Mouse (Mus musculus) intestine, postnatal 0 days (tissue): ENCODE results near the gene Hjurp. TPM values are rescaled to one million over a fixed set of nuclear protein-coding genes. Genes with fewer than 3 reads are reported as not detected.

ENCODE experiments used
- ATAC-seq: fragments of 200-750 bp; cut with Nextera tagmentation; 2 replicates; pipeline ENCODE4 v1.8.0; 2017; ENCODE audit warnings: mild to moderate bottlenecking, moderate TSS enrichment, moderate library complexity
- H3K27ac ChIP-seq: fragments of 300-500 bp; sonication (generic); 2 replicates; pipeline ENCODE4 v1.5.1; 2014; ENCODE audit warnings: mild to moderate bottlenecking, low read depth, low read length, moderate library complexity
- H3K27me3 ChIP-seq: fragments of 300-500 bp; sonication (generic); replicated peaks from 2 replicates; pipeline ENCODE4 v1.6.1; 2014; ENCODE audit warnings: low read length, mixed read lengths; ENCODE audit not compliant: control insufficient read depth, insufficient read depth
- H3K36me3 ChIP-seq: fragments of 300-500 bp; sonication (generic); 2 replicates; pipeline ENCODE4 v1.6.1; 2014; ENCODE audit warnings: mild to moderate bottlenecking, moderate library complexity; ENCODE audit not compliant: control insufficient read depth, insufficient read depth
- H3K4me1 ChIP-seq: fragments of 300-500 bp; sonication (generic); replicated peaks from 2 replicates; pipeline ENCODE4 v1.6.1; 2014; ENCODE audit warnings: antibody characterized with exemption, low read length, mixed read lengths; ENCODE audit not compliant: control insufficient read depth, insufficient read depth
- H3K4me2 ChIP-seq: fragments of 300-500 bp; sonication (generic); replicated peaks from 2 replicates; pipeline ENCODE4 v1.6.1; 2014; ENCODE audit warnings: low read depth, mild to moderate bottlenecking, moderate library complexity
- H3K4me3 ChIP-seq: fragments of 300-500 bp; sonication (generic); 2 replicates; pipeline ENCODE4 v1.5.1; 2014; ENCODE audit warnings: low read depth, low read length
- H3K9ac ChIP-seq: fragments of 300-500 bp; sonication (generic); 2 replicates; pipeline ENCODE4 v1.6.1; 2014; ENCODE audit warnings: mild to moderate bottlenecking, low read depth, low read length
- H3K9me3 ChIP-seq: fragments of 300-500 bp; sonication (generic); 2 replicates; pipeline ENCODE4 v1.6.1; 2016; ENCODE audit warnings: mixed run types; ENCODE audit not compliant: control insufficient read depth
- CTCF ChIP-seq: sonication (generic); IDR thresholded peaks from 2 replicates; pipeline ENCODE4 v1.5.1; 2016; ENCODE audit warnings: low read depth, mild to moderate bottlenecking, control low read depth, antibody characterized with exemption, moderate library complexity
- WGBS: fragments of 180-500 bp; shearing (Covaris S2); extraction: QIAGEN DNeasy Blood & Tissue Kit; methylation state at CpG from one replicate; pipeline ENCODE4 v1.1.7; 2014; 5-methylcytosine and 5-hydroxymethylcytosine counted together
- polyA plus RNA-seq: library from polyadenylated mRNA; unstranded; fragments of >200 nt; fragmentation: Nextera tagmentation; extraction: Ambion mirVana; gene quantifications from 2 replicates; pipeline ENCODE4 v1.2.1, GENCODE M21; 2015

Hjurp gene
- polyA plus RNA-seq, 1 experiment from 2014 or later, result 29.1 TPM

GRCm38 (mm10) chr1:88250023-88250422 is 27.4 kb downstream of the Hjurp start:
- Histone ChIP-seq H3K9me3 (peaks cover 43% of the 10 kb centered on the region), H3K4me3 (no peak overlapping the region), H3K4me1 (no peaks in the 10 kb centered on the region), H3K4me2 (no peak overlapping the region), H3K27ac (no peak overlapping the region), H3K36me3 (no peaks in the 10 kb centered on the region), H3K9ac (no peak overlapping the region), H3K27me3 (no peaks in the 10 kb centered on the region)
- ATAC-seq, result no peak
- no peak for TF ChIP-seq CTCF
- WGBS, result 78% methylated on average over 5 of the region's 5 CpGs

GRCm38 (mm10) chr1:88249596-88249995 is 27.8 kb downstream of the Hjurp start:
- no peaks in the 10 kb centered on the region for H3K27me3 ChIP-seq
- 80% methylated on average over 7 of the region's 7 CpGs for WGBS
- H3K9me3 ChIP-seq, result peaks cover 43% of the 10 kb centered on the region
- no peak for ATAC-seq
- no peak for TF ChIP-seq CTCF
- no peak overlapping the region for H3K27ac ChIP-seq
- H3K9ac ChIP-seq, result no peak overlapping the region
- H3K4me2 ChIP-seq, result no peak overlapping the region
- H3K36me3 ChIP-seq, result no peaks in the 10 kb centered on the region
- H3K4me1 ChIP-seq, result no peaks in the 10 kb centered on the region
- H3K4me3 ChIP-seq, result no peak overlapping the region

GRCm38 (mm10) chr1:88248658-88249057 is 28.8 kb downstream of the Hjurp start:
- no peak overlapping the region for H3K4me2 ChIP-seq
- no peaks in the 10 kb centered on the region for H3K27me3 ChIP-seq
- H3K36me3 ChIP-seq, result no peaks in the 10 kb centered on the region
- no peak overlapping the region for H3K4me3 ChIP-seq
- 64% methylated on average over 4 of the region's 4 CpGs for WGBS
- peaks cover 43% of the 10 kb centered on the region for H3K9me3 ChIP-seq
- H3K27ac ChIP-seq, result no peak overlapping the region
- no peaks in the 10 kb centered on the region for H3K4me1 ChIP-seq
- TF ChIP-seq CTCF, result no peak
- no peak overlapping the region for H3K9ac ChIP-seq
- no peak for ATAC-seq

- Histone ChIP-seq H3K9ac (no peak overlapping the region), H3K4me3 (no peak overlapping the region), H3K9me3 (peaks cover 45% of the 10 kb centered on the region), H3K27me3 (no peaks in the 10 kb centered on the region), H3K4me1 (no peaks in the 10 kb centered on the region), H3K36me3 (no peaks in the 10 kb centered on the region), H3K4me2 (no peak overlapping the region), H3K27ac (no peak overlapping the region)
- 45% methylated on average over 2 of the region's 2 CpGs for WGBS
- ATAC-seq, result no peak
- no peak for TF ChIP-seq CTCF
These were observed 29.8 kb downstream of the Hjurp start for GRCm38 (mm10) chr1:88247660-88248059.

- Histone ChIP-seq H3K9me3 (peaks cover 38% of the 10 kb centered on the region), H3K9ac (no peak overlapping the region), H3K4me3 (no peak overlapping the region), H3K27ac (no peak overlapping the region), H3K4me1 (no peaks in the 10 kb centered on the region), H3K4me2 (no peak overlapping the region), H3K36me3 (no peaks in the 10 kb centered on the region), H3K27me3 (no peaks in the 10 kb centered on the region)
- ATAC-seq, result no peak
- WGBS, result 49% methylated on average over 6 of the region's 6 CpGs
- TF ChIP-seq CTCF, result no peak
These were observed 31.0 kb downstream of the Hjurp start for GRCm38 (mm10) chr1:88246386-88246785.

- Histone ChIP-seq H3K9ac (no peak overlapping the region), H3K27ac (no peak overlapping the region), H3K4me2 (no peak overlapping the region), H3K4me3 (no peak overlapping the region), H3K4me1 (no peaks in the 10 kb centered on the region), H3K36me3 (no peaks in the 10 kb centered on the region), H3K27me3 (no peaks in the 10 kb centered on the region), H3K9me3 (peaks cover 35% of the 10 kb centered on the region)
- 0 out of 2 replicates have a peak, but pooled peaks have one; percentile 1 for ATAC-seq
- 74% methylated on average over 6 of the region's 6 CpGs for WGBS
- TF ChIP-seq CTCF, result no peak
These were observed 31.6 kb downstream of the Hjurp start for GRCm38 (mm10) chr1:88245881-88246280.

GRCm38 (mm10) chr1:88243861-88244260 is 33.6 kb downstream of the Hjurp start:
- ATAC-seq, result no peak
- peaks cover 32% of the 10 kb centered on the region for H3K9me3 ChIP-seq

More at GRCm38 (mm10) chr1:88243861-88244260, 33.6 kb downstream of the Hjurp start:
- WGBS, result 62% methylated on average over 5 of the region's 5 CpGs
- H3K4me3 ChIP-seq, result no peak overlapping the region
- no peaks in the 10 kb centered on the region for H3K27me3 ChIP-seq
- no peaks in the 10 kb centered on the region for H3K4me1 ChIP-seq
- H3K36me3 ChIP-seq, result no peaks in the 10 kb centered on the region
- H3K27ac ChIP-seq, result no peak overlapping the region
- no peak overlapping the region for H3K9ac ChIP-seq
- no peak overlapping the region for H3K4me2 ChIP-seq
- no peak for TF ChIP-seq CTCF
